Mouse (Mus musculus): ENCODE results near the gene Zmym4.

DNA sequence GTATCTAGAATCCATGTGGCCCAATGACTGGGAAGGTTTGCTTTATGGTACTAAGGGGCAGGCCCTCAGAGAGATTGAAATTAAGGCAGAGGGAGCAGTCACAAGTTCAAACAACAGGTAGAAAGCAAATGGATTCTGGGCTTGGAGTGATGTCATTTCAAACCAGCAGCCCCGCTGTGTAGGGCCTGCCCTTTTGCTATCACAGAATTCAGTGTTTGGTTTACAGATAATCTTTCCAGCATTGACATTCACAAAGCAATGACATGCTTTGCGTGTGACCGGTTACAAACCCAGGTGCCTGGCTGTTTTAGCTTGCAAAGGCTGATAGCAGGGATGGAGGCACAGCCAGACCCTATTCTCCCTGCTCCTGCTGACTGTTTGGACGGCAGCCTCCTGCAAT is 122.3 kb downstream of the Zmym4 start:
- TF ChIP-seq POLR2A (IDR thresholded peaks at IDR 0.05; ENCODE audit: low read depth, low read length) (no peak), CTCF (IDR thresholded peaks at IDR 0.05; ENCODE audit: extremely low read depth, insufficient read depth, insufficient read length, insufficient replicate concordance) (no peak)
